Mouse (Mus musculus) embryo, embryonic 9.5 days (tissue): ENCODE data around the gene Rnase13.
A peak's percentile ranks its signal among the peaks of the same experiment; 100 is the strongest.
"Not testable (repeated sequence)": the region's sequence is repeated elsewhere in the genome, so short reads cannot be mapped to it uniquely, and the experiment has no call there.

Experiments
- DNase-seq: peaks from one replicate; pipeline ENCODE4 v3.0.0-alpha.2; 2017; ENCODE audit errors: extremely low spot score

The Rnase13 gene

DNA sequence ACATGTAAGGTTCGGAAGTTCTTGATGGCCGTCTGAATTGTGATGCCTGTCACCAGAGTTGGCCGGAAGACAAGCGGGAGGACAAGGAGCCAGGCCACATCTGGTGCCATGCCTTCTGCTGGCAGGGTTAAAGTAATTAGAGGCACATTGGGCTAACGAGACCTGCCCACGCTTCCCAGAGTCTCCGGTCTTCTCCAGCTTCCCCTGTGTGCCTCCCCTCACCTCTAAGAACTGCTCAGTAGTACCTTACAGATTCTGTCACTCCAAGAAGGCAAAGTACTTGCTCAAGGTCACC, at the start of gene Rnase13:
Gene Rnase13 (minus strand): TSS at position 203 of the 295 bp plus-strand sequence.
- no peak for DNase-seq

DNA sequence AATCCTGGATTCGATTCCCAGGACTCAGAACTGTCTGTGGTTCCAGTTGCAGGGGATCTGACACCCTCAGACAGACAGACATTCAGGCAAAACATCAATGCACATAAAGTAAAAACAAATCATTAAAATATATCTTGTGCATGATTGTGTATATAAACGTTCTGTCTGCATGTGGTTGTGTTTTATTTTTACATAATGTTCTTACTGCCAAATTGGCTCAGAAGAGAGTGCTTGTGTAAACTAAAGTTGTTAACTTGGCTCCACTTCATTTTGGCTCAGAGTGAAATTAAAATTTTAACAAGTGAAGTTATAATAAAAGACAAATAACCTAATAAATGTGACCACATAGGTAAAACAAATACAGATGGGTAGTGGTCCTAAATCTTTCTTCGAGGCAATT, 44.8 kb upstream of the Rnase13 start:
- no peak for DNase-seq

DNA sequence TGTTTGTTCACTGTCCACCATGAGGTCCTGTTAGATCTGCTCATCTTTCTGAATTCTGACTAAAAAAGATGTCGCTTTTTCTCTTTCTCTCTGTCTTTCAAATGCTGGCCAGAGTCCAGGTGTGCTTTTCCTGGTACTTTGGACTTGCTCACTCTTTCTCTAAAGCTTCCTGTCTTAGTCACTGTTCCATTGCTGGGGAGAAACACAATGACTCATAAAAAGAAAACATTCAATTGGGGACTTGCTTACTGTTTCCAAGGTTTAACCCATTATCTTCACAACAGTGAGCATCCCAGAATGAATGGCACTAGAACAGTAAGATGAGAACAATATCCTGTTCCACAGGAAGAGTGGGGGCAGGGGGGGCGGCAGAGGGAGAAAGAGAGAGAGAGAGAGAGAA, 37.7 kb upstream of the Rnase13 start:
- no peak for DNase-seq

DNA sequence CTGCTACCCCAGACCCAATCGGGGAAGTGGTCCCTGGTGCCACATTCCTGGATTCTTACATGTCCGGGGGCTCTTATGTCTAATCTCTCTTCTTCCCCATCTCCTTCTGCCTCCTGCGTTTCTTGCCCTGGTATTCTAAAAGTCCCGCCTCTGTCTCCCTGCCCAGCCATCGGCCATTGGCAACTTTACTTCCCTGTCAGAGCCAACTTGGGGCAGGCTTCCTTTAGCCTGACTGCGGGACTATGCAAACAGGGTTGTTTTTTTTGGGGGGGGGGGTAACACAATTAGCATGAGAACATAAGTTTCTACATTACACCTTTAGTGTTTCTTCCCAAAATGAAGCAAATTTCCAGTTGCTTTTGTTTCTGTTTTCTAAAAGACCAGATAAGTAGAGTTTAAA, 20.8 kb upstream of the Rnase13 start:
- no peak for DNase-seq

DNA sequence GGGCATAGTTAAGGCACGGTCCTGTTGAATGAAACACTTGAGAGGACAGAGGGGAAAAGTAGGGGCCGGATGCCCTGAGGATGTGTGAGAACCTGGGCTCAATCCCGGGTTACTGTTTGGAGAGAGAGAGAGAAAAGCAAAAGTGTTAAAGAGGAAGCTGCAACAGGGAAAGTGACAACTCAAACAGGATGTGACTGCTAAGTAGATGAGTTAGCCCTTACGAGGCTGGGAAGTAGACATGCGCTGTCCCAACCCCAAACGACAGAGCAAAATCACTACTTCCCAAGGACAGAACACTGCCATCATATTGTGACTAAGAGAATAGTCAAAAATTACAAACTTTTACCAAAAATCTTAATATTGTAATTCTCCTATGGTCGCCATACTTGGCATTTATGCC, 19.7 kb upstream of the Rnase13 start:
- DNase-seq = no peak

DNA sequence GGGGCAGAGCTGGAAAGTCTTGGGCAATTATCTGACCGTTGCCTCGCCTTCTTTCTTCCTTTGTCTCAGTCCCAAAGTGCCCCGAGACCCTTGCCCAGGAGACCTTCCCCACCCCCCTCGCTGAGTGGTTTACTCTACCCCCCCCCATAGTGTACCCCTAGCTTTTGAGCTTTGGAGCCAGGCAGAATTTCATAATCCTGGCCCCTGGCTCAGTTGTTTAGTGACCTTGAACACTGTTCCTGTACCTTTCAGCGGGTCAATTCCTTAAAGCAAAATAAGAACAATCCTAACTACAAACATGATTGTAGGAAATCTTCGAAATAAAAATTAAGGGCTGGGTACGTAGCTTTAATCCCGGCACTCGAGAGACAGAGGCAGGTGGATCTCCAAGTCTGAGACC, 19.0 kb upstream of the Rnase13 start:
- DNase-seq = no peak

GRCm38 (mm10) chr14:51940944-51941560, 18.5 kb upstream of the Rnase13 start:
- DNase-seq = peak; percentile 42

DNA sequence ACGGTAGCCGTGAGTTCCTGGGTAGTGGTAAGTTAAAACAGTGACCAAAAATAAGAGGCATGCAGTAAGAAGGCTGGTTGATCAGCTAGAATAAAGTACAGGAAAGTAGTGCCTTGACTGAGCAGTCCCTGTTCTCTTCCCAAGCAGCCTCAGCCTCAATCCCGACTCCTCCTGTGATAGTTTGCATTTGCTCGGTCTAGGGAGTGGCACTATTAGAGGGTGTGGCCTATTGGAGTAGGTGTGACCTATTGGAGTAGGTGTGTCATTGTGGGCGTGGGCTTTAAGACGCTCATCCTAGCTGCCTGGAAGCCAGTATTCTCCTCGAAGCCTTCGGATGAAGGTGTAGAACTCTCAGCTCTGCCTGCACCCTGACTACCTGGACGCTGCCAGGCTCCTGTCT, 16.4 kb upstream of the Rnase13 start:
- DNase-seq = no peak

DNA sequence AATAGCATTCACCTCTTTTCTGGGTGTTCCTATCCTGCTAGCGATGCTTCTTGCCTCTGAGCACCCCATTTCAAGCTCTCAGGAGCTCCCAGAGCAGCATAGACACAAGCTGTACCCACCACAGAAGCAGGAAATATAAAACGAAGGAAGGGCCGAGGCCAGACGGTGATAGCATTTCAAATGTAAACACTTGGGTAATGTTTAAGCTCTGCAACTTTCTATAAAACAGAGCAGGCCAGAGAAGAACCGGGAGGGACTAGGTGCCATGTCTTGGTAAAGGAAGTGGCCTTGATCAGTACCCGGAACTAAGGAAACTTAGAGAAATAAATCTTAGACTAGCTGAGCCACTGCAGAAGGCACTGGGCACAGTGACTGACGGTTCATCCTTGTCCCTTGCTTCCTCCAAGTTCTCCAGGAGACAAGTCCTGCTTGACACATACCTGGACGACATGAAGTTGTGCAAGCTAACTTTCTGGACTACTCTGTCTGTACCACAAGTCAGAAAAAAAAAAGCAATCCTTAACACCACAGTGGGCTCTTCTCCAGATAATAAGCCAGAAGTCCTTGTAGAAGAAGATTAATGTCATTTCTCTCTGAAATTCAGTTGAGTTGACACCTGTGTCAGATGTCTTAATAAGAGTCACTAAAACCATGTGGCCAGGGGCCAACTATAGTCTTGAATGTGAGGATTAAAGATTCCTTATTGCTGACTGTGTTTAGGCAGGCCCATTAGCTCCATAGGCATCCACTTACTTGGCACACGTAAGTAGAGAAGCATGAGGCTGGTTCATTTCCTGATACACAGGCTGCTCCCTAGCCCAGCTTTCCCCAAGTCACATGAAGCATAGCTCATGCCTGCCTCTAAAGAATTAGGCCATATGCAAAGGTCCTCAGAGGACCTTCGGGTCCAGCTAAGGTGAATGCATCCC, 9.8 kb upstream of the Rnase13 start:
- no peak for DNase-seq

GRCm38 (mm10) chr14:51930824-51931223, 8.3 kb upstream of the Rnase13 start:
- peak; percentile 59 for DNase-seq

DNA sequence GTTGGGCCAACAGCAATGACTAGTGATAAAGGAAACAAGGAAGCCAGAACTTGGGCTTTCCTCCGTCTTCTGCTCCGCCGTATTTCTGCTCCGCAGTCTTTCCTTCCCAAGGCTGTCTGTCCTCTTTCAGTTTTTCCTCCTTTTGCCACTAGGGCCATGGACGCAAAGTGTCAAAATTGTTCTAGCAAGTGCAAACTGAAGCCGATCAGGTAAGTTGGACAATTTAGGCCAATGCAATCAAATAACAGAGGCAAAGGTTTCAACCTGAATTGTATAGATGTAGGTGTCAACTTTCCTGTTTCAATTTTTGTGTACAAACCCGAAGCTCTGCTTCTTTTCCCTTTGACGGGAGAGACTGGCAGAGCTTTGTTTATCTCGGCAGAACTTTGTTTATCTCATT, 7.4 kb upstream of the Rnase13 start:
- DNase-seq = no peak

- no peak for DNase-seq
These were observed 6.9 kb upstream of the Rnase13 start for GRCm38 (mm10) chr14:51929309-51929943.

DNA sequence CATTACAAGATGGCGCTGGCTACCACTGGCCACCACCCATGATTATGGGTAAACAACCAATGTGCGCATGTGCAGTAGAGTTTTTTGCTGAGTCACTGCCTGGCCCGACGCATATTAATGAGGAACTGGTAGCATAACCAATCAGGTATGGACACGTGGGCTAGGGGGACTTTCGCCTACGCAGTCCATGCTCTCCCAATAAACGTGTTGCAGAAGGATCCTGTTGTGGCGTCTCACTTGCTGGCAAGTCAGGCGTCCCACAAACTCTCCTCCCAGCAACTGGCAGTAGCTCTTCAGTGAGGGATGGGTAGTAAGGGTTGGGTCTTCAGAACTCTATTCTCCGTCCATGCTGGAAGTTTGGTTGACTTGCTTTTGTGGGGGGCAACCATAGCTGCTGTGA, 4.4 kb upstream of the Rnase13 start:
- not testable (repeated sequence) for DNase-seq

DNA sequence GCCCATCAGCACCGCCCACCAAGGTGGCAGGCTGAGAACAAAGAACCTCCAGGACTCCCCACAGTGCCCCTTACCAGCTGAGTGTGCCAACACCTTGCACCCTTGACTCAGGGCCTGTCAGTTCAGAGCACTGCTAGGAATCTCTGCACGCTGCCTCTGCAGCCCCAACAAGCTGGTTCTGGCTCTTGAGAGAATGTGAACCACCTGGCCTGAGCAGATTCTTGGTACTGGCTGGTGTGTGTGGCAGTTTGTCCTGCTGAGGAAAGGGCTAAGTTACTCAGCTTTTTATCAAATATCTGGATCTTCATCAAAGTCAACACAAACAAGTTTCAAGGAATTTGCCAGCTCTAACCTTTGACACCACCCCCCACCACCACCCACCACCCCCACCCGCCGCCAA, 919 bp upstream of the Rnase13 start:
- DNase-seq = no peak

DNA sequence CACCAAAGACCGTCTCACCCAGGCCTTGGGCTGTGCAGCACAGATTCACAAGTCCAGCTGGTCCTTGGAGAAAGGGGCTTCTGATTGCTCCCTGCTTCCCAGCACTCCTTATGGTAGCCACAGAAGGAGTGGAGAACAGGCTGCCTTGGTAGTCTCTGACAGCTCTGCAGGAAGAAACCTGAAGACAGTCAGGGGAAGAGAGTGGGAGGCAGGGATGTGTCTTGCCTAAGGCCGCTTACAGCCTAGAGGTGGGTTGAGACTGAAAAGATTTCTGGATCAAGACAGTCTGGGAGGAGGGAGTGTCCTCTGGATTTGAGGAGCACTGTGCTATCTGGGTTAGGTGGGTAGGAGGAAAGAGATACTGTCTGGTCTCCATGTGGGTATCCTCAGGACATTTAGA, 337 bp upstream of the Rnase13 start:
- no peak for DNase-seq

DNA sequence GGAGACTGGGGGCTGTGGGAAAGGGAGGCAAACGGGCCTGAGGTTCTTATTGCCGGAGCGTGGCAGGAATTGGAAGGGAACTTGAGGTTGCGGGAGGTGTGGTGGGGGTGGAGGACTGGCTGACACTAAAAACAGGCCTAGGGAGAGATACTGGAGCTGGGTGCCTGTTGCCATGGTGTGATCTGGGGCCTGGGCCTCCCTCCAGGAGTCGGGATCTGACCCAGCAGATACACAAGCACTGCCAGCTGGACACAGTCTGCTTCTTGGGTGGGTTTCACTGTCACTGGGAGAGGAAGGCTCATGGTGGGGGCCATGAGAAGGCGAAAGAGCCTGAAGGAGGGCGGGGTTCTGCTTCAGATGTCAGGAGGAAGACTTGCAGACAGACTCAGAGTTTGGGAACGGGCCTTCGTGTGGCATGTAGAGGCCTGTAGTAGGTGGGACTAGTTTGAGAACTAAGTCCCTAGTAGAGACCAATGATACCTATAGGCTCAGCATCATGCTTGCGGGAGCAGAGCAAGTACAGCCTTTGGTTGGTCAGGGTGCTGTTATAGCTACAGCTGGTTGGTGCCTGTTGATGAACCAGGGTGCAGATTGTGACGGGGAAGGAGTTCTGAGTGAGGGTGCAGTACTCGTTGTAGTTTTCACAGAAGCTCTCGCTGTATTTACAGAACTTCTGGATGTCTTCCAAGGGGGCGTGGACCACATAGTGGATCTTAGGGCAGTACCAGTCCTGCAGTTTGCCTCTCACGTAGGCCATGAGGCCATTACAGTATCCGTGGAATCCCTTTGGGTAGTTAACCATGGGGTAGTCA, 608 bp downstream of the Rnase13 start:
- DNase-seq = no peak

GRCm38 (mm10) chr14:51918966-51919365, 3.6 kb downstream of the Rnase13 start:
- no peak for DNase-seq

DNA sequence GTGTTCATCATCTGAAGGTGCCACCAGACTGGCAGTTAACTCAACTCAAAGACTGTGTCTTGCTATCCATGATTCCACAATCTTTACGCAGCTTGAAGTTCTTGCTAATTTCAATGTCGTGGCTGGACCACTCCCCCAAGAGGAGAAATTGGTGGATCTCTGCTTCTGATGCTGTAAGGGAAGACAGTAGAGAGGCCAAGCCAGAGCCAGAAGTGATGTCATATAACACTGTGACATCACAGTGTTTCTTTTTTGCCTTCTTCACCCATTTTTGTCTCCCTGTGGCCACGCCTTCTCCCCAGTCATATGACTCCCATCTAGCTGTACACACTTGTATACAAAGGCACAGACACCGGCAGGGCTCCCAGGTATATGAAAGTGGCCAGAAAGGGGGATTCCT, 4.4 kb downstream of the Rnase13 start, which contains the start of gene Tppp2:
Gene Tppp2 (plus strand): TSS at position 301 of the 400 bp plus-strand sequence.
- no peak for DNase-seq

GRCm38 (mm10) chr14:51916539-51916938, 6.0 kb downstream of the Rnase13 start:
- no peak for DNase-seq

DNA sequence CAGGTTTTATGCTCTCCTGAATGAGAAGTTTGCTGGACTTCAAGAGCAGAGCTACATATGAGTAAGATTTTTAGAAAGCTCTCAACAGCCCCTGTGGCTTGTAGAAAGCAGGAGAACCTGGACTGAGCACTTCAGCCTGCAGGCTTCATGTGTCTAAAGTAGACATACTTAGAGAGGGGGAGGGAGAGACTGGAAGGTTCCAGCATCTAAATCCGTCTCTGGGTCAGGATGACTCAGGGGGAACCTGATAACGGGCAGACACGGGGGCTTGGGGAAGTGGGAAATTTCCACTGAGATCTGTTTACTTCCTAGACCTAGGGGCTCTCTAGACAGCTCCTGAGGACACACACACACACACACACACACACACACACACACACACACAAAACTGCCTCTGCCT, 7.5 kb downstream of the Rnase13 start:
- no peak for DNase-seq

- peak; percentile 50 for DNase-seq
These were observed 8.4 kb downstream of the Rnase13 start, which contains the start of gene Ndrg2 for GRCm38 (mm10) chr14:51913960-51914762. TSS of gene Ndrg2 (minus strand) at chr14:51914158.
